Mouse (Mus musculus): ENCODE results near the gene Bbs1.

DNA sequence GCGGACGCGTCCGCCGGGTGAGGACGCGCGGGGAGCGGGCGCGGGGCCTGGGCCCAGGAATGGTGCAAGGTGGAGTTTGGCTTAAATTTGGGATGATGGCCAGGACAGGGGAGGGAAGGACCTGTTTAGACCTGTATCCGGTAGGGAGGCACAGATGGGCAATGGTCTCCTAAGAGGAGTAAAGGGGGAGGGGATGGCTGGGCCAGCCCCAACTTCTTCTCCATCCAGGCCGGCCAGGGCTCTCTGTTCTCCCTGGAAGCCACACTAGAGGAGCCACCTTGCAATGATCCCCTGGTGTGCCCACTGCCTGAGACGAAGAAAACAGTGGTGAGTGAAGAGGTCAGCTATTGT lies 51.0 kb downstream of the Bbs1 start:
- TF ChIP-seq MAFK (IDR thresholded peaks at IDR 0.05; ENCODE audit: insufficient read depth, low read depth, low read length) = no peak
- no peak for TF ChIP-seq ZC3H11A (IDR thresholded peaks at IDR 0.05; ENCODE audit: borderline replicate concordance, low read depth, low read length)

All from ES-E14 (cell line).